Mouse (Mus musculus) megakaryocyte, embryonic 14.5 days (primary cell): ENCODE measurements around the gene Gm42742.

Source experiments
- FLI1 ChIP-seq: IDR thresholded peaks from 2 replicates; pipeline ENCODE4 v1.6.1; 2012; ENCODE audit warnings: low read length, inconsistent platforms, mixed read lengths
- GATA1 ChIP-seq: IDR thresholded peaks from 3 replicates; pipeline ENCODE4 v1.6.1; 2012; ENCODE audit warnings: mixed read lengths, low read length, inconsistent platforms, borderline replicate concordance

DNA sequence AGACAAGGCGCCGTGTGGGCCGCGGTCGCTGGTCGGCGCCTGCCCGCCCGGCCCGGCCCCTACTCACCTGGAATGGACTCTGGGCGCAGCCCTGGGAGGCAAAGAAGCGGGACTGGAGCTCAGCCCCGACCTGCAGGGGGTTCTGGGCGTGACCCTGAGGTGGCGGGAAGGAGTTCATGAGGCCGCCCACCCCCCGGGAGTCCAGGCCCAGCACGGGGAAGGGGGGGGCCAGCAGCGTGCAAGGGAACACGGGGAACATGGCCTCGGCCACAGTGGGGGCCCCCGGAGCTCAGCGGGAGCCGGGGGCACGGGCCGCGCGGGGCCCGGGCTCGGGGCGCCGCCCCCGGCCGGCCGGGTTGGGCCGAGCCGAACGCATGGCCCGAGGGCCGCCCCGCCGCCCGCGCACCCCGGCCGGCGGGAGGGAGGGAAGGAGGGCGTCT, 5.3 kb upstream of the Gm42742 start:
- no peak for TF ChIP-seq GATA1
- TF ChIP-seq FLI1: no peak
